Mouse (Mus musculus) intestine, embryonic 16.5 days (tissue): ENCODE data around the gene Hoxa9. TPM values are rescaled to one million over a fixed set of nuclear protein-coding genes. Genes with fewer than 3 reads are reported as not detected.

ENCODE experiments used
- ATAC-seq: fragments of 200-750 bp; cut with Nextera tagmentation; 2 replicates; pipeline ENCODE4 v1.8.0; 2017; ENCODE audit warnings: moderate TSS enrichment, moderate library complexity
- H3K27ac ChIP-seq: fragments of 300-500 bp; sonication (generic); 2 replicates; pipeline ENCODE4 v1.5.1; 2014; ENCODE audit warnings: mild to moderate bottlenecking, low read length
- H3K27me3 ChIP-seq: fragments of 300-500 bp; sonication (generic); replicated peaks from 2 replicates; pipeline ENCODE4 v1.6.1; 2014; ENCODE audit warnings: low read length, control low read depth, mixed read lengths; ENCODE audit not compliant: control insufficient read depth, insufficient read depth
- H3K36me3 ChIP-seq: fragments of 300-500 bp; sonication (generic); 2 replicates; pipeline ENCODE4 v1.6.1; 2014; ENCODE audit warnings: low read length, control low read depth; ENCODE audit not compliant: control insufficient read depth, insufficient read depth
- H3K4me1 ChIP-seq: fragments of 300-500 bp; sonication (generic); 2 replicates; pipeline ENCODE4 v1.6.1; 2014; ENCODE audit warnings: low read length, control low read depth, mixed read lengths; ENCODE audit not compliant: control insufficient read depth, insufficient read depth
- H3K4me2 ChIP-seq: fragments of 300-500 bp; sonication (generic); 2 replicates; pipeline ENCODE4 v1.6.1; 2014; ENCODE audit warnings: low read depth, low read length, control low read depth
- H3K4me3 ChIP-seq: fragments of 300-500 bp; sonication (generic); 2 replicates; pipeline ENCODE4 v1.5.1; 2014; ENCODE audit warnings: mild to moderate bottlenecking, low read length
- H3K9ac ChIP-seq: fragments of 300-500 bp; sonication (generic); 2 replicates; pipeline ENCODE4 v1.6.1; 2014; ENCODE audit warnings: low read depth, low read length
- H3K9me3 ChIP-seq: fragments of 300-500 bp; sonication (generic); 2 replicates; pipeline ENCODE4 v1.6.1; 2016; ENCODE audit warnings: low read length, control low read depth; ENCODE audit not compliant: control insufficient read depth
- WGBS: fragments of 180-500 bp; shearing (Covaris S2); extraction: QIAGEN DNeasy Blood & Tissue Kit; methylation state at CpG from one replicate; pipeline ENCODE4 v1.1.7; 2014; 5-methylcytosine and 5-hydroxymethylcytosine counted together
- polyA plus RNA-seq: library from polyadenylated mRNA; unstranded; fragments of >200 nt; fragmentation: Nextera tagmentation; extraction: Ambion mirVana; gene quantifications from 2 replicates; pipeline ENCODE4 v1.2.1, GENCODE M21; 2015

Gene Hoxa9
- polyA plus RNA-seq, 1 experiment from 2014 or later: 3.2 TPM

GRCm38 (mm10) chr6:52208072-52208867, 22.6 kb downstream of the Hoxa9 start, which contains the start of gene Hoxa6:
TSS of gene Hoxa6 (minus strand) at chr6:52208722.
- peak within 1 kb of the TSS; percentile 40 for H3K4me3 ChIP-seq
- peaks cover 21% of the 10 kb centered on the region for H3K4me1 ChIP-seq
- 4% methylated on average over 47 of the region's 47 CpGs for WGBS
- peak within 1 kb of the TSS; percentile 63 for H3K4me2 ChIP-seq
- H3K27me3 ChIP-seq: peaks cover 45% of the 10 kb centered on the region
- H3K9ac ChIP-seq: peak within 1 kb of the TSS; percentile 66
- peak within 1 kb of the TSS; percentile 47; the same call in 1 of the 2 replicates for H3K27ac ChIP-seq
- no peak for ATAC-seq
- H3K9me3 ChIP-seq: no peaks in the 10 kb centered on the region
- H3K36me3 ChIP-seq: no peaks in the 10 kb centered on the region

GRCm38 (mm10) chr6:52207684-52207976, 23.3 kb downstream of the Hoxa9 start:
- Histone ChIP-seq H3K36me3 (no peaks in the 10 kb centered on the region), H3K9ac (no peak overlapping the region), H3K27ac (peak overlapping the region; percentile 32; the same call in 1 of the 2 replicates), H3K4me3 (no peak overlapping the region), H3K9me3 (no peaks in the 10 kb centered on the region), H3K4me1 (peaks cover 16% of the 10 kb centered on the region), H3K4me2 (no peak overlapping the region), H3K27me3 (peaks cover 41% of the 10 kb centered on the region)
- no peak for ATAC-seq

- H3K27me3 ChIP-seq: peaks cover 38% of the 10 kb centered on the region
- H3K4me3 ChIP-seq: no peak overlapping the region
- ATAC-seq: no peak
- H3K9me3 ChIP-seq: no peaks in the 10 kb centered on the region
- H3K4me2 ChIP-seq: peak overlapping the region; percentile 74; the same call in 1 of the 2 replicates
- peak overlapping the region; percentile 22; the same call in 1 of the 2 replicates for H3K9ac ChIP-seq
- H3K27ac ChIP-seq: peak overlapping the region; percentile 32; the same call in 1 of the 2 replicates
- no peaks in the 10 kb centered on the region for H3K36me3 ChIP-seq
- H3K4me1 ChIP-seq: peaks cover 16% of the 10 kb centered on the region
- 28% methylated on average over 4 of the region's 4 CpGs for WGBS
Measured at GRCm38 (mm10) chr6:52206882-52207683, 23.8 kb downstream of the Hoxa9 start.

DNA sequence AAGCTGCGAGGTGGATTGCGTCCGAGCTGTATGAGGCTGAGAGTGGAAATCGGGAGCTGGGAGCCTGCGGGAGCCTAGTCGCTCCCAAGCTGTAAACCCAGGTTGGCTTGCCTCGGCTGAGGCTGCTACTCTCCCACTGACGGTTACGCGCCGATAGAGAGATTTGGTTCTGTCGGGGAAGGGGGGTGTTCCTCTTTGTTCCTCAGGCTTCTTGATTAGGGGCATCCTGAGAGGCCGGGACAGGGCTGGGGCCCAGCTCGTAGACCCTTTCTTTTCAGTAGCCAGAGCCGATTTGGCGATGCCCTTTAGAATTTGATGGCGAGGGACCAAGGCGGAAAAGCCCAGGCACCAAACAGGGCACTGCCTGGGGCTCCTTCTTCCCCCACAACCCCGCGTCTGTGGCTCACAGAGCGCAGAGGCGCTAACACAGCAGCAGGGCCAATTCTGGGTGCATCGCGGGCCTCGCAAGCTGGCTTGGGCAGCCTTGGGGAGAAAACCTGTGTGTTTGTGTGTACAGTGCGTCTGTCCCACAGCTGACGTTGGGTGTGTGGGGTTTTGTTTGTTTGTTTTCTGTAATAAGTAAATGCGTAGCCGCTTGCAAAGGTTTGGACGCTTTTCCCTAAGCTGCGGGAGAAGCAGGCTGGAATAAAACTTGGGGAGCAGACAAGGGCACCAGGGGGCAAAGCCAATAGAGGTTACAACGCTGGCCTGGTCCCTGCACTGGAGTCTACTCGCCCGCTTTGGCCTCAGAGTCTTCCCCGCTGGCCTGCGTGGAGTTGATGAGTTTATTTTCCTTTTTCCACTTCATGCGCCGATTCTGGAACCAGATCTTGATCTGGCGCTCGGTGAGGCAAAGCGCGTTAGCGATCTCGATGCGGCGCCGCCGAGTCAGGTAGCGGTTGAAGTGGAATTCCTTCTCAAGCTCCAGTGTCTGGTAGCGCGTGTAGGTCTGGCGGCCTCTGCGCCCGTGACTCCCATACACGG, 25.0 kb downstream of the Hoxa9 start:
- Histone ChIP-seq H3K36me3 (no peaks in the 10 kb centered on the region), H3K9me3 (no peaks in the 10 kb centered on the region), H3K9ac (peak overlapping the region; percentile 66), H3K4me2 (peak overlapping the region; percentile 74), H3K27me3 (peaks cover 28% of the 10 kb centered on the region), H3K27ac (peak overlapping the region; percentile 61), H3K4me1 (peaks cover 19% of the 10 kb centered on the region), H3K4me3 (peak overlapping the region; percentile 28)
- 22% methylated on average over 55 of the region's 55 CpGs for WGBS
- no peak for ATAC-seq

DNA sequence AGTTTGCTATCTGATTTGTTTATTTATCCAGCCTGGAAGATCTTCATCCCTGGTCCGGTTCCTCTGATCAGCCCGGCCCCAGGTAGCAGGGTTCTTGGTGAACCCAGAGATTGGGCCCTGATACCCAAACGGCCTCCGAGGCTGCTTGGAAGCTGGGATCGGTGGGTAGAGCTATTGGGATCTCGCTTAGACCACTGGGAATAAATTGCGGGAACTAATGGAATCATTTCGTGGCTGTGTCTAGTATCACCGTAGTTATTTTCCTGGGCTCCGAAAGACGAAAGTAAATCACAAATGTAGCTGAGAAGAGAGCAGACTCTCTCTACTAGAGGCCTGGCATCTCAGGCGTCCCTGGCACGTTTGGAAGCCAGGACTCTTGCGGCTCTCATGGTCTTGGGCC, 25.7 kb downstream of the Hoxa9 start:
- Histone ChIP-seq H3K36me3 (no peaks in the 10 kb centered on the region), H3K4me3 (peak overlapping the region; percentile 28), H3K9ac (peak overlapping the region; percentile 66), H3K27ac (peak overlapping the region; percentile 61), H3K27me3 (peaks cover 26% of the 10 kb centered on the region), H3K4me2 (peak overlapping the region; percentile 74), H3K9me3 (no peaks in the 10 kb centered on the region), H3K4me1 (peaks cover 23% of the 10 kb centered on the region)
- 22% methylated on average over 14 of the region's 14 CpGs for WGBS
- ATAC-seq: no peak

DNA sequence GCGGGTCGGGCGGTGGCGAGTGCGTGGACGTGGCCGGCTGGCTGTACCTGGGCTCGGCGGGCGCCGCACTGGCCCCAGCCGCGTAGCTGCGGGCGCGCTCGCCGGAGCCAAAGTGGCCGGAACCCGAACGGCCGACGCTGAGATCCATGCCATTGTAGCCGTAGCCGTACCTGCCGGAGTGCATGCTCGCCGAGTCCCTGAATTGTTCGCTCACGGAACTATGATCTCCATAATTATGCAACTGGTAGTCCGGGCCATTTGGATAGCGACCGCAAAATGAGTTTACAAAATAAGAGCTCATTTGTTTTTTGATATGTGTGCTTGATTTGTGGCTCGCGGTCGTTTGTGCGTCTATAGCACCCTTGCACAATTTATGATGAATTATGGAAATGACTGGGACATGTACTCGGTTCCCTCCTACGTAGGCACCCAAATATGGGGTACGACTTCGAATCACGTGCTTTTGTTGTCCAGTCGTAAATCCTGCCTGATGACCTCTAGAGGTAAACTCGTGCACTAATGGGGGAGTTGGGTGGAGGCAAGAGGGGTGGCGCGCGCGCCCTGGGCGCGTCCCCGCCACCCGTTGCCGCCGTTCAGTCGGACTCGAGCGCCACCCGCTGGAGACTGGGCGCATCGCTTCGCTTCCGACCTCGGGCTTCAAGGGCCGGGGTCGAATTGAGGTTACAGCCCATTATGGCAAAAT, 26.7 kb downstream of the Hoxa9 start, which contains the start of gene Hoxa5:
Hoxa5 (minus strand) TSS at position 538 of the 703 bp plus-strand sequence.
- H3K4me3 ChIP-seq: peak within 1 kb of the TSS; percentile 60
- peak; percentile 69 for ATAC-seq
- H3K4me1 ChIP-seq: peaks cover 29% of the 10 kb centered on the region
- peak within 1 kb of the TSS; percentile 65 for H3K27ac ChIP-seq
- peaks cover 18% of the 10 kb centered on the region for H3K27me3 ChIP-seq
- no peaks in the 10 kb centered on the region for H3K9me3 ChIP-seq
- H3K9ac ChIP-seq: peak within 1 kb of the TSS; percentile 81
- 3% methylated on average over 65 of the region's 65 CpGs for WGBS
- H3K4me2 ChIP-seq: peak within 1 kb of the TSS; percentile 74
- H3K36me3 ChIP-seq: no peaks in the 10 kb centered on the region

DNA sequence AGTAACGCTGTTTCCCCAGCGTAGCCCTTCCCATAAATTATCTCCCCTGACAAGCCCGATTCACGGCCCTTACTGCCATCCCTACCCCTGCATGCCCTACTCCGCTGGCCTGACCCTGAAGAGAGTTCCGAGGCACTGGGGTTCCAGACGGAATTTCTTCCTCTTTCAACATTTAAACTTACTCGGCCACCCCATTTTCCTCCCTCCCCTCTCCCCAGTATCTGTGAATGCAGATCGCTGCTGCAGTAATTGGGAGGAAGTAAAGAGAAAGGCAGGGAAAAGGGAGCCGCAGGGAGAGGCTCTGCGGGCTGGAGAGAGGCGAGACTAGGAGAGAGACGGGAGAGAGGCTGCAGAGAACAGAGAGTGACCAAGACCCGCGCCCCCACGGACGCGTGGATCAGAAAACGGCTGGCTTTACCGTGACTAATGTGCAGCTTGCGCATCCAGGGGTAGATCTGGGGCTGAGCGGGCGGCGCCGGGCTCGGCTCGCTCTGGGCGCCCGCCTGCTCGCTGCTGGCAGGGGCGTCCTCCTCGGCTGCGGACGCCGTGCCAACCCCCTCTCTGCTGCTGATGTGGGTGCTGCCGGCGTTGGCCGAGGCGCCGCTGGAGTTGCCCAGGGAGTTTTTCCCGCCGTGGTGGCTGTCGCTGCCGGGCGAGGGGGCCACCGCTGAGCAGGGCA, 27.4 kb downstream of the Hoxa9 start:
- 5% methylated on average over 43 of the region's 46 CpGs for WGBS
- peak; percentile 9 for ATAC-seq
- H3K36me3 ChIP-seq: no peaks in the 10 kb centered on the region
- peak overlapping the region; percentile 81 for H3K9ac ChIP-seq
- H3K4me3 ChIP-seq: peak overlapping the region; percentile 60
- H3K27me3 ChIP-seq: peaks cover 16% of the 10 kb centered on the region
- H3K4me2 ChIP-seq: peak overlapping the region; percentile 74
- H3K9me3 ChIP-seq: no peaks in the 10 kb centered on the region
- peaks cover 29% of the 10 kb centered on the region for H3K4me1 ChIP-seq
- peak overlapping the region; percentile 65 for H3K27ac ChIP-seq

- H3K9me3 ChIP-seq: no peaks in the 10 kb centered on the region
- H3K36me3 ChIP-seq: no peaks in the 10 kb centered on the region
- ATAC-seq: no peak
- H3K4me3 ChIP-seq: peak overlapping the region; percentile 60
- peaks cover 24% of the 10 kb centered on the region for H3K4me1 ChIP-seq
- WGBS: 13% methylated on average over 10 of the region's 10 CpGs
- H3K9ac ChIP-seq: peak overlapping the region; percentile 81
- H3K27ac ChIP-seq: peak overlapping the region; percentile 65
- peaks cover 13% of the 10 kb centered on the region for H3K27me3 ChIP-seq
- peak overlapping the region; percentile 74 for H3K4me2 ChIP-seq
Measured at GRCm38 (mm10) chr6:52203121-52203370, 27.8 kb downstream of the Hoxa9 start.
